Mouse (Mus musculus): ENCODE results near the gene Aldh3a1.
A peak's percentile ranks its signal among the peaks of the same experiment; 100 is the strongest.

Gene Aldh3a1

DNA sequence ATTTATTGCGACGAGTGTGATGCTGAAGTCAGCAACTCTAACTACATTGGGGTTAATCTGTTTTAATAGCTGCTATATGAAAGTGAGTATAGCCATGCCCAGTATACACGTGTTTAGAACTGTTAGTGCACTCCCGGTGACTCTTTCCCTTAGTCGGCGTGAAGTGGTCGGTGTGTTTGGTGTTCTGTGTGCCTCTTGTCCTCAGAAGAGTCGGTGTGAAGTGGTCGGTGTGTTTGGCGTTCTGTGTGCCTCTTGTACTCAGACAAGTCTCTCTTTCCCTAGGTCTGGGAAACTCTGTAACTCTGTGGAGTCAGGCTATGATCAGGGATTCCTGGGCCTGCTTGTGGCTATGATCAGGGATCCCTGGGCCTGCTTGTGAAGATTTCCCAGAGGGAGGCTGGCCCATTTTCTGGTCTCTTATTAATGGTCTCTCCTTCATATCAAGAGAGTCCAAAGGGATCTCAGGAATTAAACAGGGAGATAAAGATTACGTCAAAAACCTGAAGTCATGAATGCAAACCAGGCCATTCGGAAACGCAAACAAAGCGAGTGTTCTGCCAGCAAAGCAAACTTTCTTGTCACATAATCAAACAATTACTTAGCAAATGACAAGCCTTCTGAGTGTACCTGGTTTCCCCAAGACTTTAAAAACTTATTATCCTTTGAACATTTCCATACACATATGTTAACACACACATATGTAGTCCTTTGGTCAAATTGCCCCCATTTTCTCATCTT, 10.6 kb upstream of the Aldh3a1 start:
- DNase-seq (ENCODE audit: low spot score): no peak

DNA sequence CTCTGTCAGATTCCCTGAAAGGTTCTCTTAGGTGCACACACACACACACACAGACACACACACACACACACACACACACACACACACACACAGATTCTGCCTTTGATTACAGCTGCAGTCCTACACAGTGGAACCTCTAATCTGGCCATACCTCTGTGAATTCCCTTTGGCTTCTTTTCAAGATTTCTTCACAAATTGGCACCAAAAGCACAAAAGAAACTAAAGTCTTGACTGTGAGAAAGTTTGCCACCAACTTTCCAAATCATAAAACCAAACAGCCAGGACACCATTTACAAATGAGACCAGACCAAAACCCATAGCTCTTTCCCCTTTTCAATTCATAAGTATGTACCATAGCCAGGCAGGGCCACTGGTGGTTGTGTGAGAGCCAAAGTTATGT, 9.4 kb upstream of the Aldh3a1 start:
- no peak for DNase-seq (ENCODE audit: low spot score)

DNA sequence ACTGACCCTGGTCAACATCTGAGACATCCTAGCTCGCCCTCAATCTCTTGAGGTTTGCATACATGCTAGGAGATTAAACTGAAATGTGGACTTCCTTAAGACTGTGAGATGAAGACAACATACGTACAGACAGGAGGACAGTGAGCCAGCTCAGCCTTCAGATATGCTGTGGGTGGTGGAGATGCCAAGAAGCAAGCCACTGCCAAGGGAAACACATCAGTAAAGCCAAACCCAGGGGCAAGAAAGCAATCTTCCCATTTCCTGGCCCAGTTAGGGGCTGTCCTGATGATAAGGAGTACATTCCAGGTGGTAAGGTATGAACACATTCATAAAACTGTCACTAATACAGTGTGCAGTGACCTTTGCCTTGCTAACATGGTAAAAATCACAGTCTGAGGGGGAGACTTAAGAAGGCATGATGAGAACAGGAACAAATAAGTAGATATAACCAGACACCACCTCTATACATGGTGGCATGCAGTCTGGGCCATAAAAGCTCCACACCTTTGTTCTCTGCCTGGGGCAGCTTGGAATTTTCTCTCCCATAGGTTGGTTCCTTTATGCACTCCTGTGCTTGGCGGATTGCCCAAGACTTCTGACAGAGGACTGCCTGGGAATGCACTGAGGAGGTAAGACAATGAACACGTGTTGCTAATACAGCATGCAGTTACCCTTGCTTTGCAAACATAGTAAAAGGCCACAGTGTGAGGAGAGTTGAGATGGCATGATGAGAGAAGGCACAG, 7.5 kb upstream of the Aldh3a1 start:
- no peak for DNase-seq (ENCODE audit: low spot score)

DNA sequence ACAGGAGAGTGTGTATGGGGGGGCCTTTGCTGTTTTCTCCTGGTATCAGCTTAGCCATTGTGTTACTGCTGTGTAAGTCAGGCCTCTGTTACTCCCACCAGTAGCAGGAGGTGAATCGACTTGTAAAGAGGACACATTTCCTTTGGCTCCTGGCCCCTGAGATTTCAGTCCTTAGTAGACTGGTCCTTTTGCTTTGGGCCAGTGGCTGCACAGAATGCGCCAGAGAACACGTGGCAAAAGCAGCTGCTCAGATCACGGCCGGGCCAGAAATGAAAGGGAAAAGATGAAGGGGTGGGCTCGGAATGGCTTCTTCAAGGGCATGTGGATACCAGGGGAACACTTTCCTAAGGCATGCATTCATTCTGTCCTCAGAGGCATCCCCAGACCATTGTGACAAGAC, 5.2 kb upstream of the Aldh3a1 start:
- no peak for DNase-seq (ENCODE audit: low spot score)

DNA sequence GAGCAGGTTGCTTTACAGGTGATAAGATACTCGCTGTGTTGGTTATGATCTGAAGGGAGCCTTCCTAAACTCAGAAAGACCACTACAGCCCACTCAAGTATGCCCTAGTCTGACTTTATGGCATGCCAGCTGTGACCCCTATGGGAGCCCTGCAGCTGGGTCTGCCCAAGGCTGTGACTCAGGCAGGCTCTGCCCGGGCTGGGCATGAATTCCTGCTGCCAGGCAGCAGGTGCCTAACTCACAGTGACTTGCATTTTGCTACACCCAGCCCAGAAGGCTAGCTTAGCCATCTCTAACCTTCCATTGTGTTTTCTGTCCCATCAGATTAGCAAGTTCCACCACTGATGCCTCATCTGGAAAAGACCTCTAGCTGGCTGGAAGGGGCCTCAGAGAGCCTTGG, 4.5 kb upstream of the Aldh3a1 start:
- DNase-seq (ENCODE audit: low spot score): no peak

DNA sequence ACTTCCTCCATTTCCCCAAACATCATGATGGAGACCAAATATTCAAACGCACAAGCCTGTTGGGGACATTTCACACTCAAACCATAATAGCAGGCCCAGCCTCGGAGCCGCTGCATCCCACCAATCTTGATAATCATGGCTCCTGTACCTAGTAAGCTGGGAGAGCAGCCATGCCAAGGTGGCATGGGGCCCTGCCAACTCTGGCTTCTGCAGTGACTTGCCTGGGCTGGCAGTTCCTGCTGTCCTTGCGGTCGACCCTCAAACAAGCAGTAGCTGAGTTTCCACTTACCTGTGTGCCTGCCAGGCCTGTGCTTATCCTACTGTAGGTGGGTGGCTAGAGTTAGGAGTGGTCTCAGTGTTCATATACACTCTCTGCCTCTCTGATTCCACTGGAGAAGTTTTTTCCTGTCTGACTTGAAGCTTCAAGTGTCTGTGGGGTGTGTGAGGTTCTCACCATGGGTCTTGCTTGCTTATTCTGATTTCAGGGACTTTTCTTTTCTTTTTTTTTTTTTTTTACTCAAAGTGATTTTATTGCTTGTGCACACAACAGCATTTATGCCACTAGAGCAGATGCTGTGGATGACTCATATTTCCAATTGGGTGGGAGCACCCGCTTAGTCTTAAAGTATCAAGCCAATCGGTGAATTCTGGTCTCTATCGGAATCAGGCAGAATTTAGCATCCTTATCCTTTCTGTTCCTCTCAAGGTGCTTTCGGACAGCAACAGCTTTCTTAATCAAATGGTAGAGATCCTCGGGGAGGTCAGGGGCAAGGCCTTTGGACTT, 2.0 kb upstream of the Aldh3a1 start:
- no peak for DNase-seq (ENCODE audit: low spot score)

DNA sequence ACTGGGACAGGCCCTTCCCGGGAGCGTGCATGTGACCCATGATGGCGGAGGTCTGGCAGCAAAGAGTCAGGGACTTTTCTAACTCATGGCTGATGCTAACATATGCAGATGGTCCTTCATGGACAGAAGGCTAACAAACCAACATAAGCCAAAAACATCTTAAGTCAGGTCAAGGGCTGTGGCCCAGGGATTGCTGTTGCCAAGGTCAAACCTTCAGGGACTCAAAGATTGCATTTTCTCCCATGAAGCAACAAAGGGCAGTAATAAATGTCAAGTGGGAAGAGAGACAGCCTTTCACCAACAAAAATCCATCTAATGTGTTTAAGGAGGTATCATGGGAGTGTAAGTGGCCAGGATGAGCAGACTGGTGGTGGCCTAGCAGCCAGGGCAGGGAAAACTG, 1.2 kb upstream of the Aldh3a1 start:
- DNase-seq (ENCODE audit: low spot score): no peak

DNA sequence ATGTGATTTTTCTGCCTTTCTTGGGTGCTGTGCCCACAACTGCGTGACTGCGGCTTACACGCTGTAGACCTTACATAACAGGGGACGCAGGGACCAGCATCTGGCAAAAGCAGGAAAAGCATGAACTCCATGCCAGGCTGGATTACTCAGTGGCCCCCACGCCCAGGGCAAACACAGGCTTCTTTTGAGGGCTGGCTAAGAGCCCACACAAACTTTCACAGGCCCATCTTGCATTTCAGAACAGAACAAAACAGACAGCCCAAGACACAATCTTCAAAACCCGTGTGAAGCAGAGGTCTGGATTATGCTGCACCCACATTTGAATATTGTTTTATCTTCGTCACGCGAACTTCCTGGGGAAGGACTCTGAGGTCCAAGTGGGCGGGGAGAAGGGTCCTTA, 979 bp downstream of the Aldh3a1 start:
- no peak for DNase-seq (ENCODE audit: low spot score)

DNA sequence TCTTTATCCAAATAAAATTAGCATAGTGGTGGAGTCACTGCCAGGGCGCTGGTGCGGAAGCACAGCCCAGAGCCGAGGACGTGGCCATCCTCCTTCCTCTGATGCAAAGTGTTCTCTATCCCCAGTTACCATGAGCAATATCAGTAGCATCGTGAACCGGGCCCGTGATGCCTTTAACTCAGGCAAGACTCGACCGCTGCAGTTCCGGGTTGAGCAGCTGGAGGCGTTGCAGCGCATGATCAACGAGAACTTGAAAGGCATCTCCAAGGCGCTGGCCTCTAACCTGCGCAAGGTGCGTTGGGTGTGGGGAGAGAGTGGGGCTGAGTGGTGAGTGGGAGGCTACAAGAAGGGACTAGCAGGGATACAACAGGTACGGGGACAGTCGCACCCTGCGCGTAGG, 4.8 kb downstream of the Aldh3a1 start:
- no peak for DNase-seq (ENCODE audit: low spot score)

DNA sequence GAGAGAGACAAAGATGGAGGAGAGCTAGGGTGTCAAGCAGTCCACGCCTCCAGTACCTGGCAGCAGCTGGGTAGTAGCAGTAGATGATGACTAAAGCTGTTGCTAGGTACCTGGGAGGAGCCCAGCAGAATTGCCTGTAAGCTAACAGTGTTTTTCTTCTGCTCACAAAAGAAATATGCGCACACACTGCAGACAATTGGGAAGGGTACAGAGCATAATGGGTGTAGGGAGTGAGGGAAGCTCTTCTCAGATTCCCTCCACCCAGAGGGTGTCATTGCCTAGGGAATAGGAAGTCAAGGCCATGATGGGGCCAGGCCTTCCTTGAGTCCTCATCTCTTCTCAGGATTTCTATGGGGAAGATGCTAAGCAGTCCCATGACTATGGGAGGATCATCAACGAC, 8.6 kb downstream of the Aldh3a1 start:
- DNase-seq (ENCODE audit: low spot score): no peak

DNA sequence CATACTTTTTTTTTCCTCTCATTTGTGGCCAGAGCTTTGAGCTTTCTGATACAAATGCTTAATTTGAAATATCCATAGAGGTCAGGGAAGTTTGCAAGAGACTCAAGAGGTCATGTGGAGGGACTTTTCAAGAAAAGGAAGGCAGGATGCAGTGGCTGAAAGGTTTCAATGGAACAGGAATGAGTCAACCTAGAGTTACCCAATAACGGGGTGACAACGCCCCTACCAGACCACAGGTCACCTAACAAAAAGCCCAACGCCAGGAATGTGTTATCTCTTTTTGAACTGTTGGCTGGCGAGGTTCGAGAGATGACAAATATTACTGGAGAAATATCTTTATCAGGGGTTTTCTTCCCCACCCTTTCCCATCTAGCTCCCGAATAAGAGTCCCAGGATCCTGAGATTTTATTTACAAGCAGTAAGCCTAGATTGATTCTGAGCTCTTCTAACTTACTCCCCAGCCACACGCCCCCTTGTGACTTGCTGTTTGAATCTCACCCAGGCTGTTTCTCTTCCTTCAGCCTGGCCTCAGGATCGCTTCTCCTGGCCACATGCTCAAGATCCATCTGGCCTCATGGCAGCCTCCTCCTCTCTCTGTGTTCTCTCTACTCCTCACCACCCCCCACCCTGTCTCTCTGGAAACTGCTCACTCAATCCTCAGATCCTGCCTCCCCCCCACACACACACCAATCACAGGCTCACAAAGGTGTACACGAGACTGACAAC, 13.0 kb downstream of the Aldh3a1 start:
- DNase-seq (ENCODE audit: low spot score): no peak

DNA sequence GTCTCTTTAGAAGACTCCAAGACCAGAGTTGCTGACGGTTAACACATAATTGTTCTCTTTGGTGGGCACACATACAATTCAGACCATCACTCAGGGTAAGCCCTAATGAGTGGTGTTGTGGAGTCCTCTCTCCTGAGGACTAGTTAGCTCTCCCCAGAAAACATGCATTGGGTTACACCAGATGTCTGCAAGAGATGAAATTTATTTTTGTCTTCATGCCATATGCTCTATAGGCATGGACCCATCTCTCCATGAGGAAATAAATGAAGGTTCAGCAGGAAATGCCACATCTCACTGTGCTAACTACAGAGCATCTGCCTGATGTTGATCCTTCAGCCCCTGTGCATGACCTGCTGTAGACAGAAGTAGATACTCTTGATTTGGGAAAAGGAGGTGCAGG, 14.7 kb downstream of the Aldh3a1 start:
- DNase-seq (ENCODE audit: low spot score): no peak

DNA sequence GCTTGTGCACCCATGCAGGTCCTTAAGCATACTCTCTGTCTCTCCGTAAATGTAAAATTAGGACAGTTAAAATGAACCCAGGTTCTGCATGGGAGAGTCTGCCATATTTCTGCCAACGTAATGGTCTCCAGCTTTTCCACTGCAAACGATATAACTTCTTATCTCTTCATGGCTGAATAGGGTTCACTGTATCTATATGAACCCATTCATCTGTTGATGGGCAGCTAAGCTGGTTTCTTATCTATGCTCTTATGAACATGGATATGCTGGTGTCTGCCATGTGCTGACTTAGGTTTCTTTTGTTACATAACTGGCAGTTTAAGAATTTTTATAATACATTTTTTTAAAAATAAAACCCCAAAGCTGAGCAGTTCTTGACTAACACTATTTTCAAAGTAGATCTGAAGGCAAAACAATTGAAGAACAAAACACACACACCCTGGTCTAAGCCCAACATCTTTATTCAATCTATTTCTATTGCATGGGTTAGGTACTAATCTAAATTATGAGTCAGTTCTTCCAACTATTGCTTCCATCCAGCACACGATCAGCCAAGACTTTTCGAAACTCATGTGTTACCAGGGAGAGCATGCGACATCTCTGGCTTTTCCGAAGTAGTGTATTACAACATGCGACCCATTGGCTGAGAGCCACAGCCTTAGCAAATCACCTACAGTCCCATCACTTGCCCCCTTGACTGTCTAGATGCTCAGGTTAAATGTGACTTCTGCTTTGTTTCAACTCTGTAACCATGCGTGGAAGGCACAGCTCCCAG, 15.8 kb downstream of the Aldh3a1 start:
- DNase-seq (ENCODE audit: low spot score): no peak

DNA sequence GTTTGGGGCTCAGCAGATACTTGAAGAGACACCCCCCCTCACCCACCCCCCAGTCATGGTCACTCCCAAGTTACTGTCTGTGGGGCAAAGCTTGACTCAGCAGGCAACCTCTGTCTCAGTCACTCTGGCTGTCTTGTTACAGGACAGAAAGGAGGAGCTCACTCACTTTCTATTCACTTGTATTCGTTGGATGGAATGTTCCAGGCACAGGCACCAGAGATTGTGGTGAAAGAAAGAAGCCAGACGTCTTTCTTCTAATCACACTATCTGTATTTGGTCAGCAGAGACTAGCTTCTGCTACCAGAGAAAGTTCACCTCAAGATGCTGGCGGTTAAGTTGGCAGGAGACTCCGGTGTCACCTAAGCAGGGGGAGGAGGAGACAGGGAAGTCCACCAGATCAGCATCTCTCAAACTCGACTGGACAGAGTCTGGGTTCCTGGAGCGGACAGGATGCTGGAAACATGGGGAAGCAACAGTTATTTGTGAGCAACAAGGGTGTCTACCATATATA, 17.0 kb downstream of the Aldh3a1 start:
- no peak for DNase-seq (ENCODE audit: low spot score)

DNA sequence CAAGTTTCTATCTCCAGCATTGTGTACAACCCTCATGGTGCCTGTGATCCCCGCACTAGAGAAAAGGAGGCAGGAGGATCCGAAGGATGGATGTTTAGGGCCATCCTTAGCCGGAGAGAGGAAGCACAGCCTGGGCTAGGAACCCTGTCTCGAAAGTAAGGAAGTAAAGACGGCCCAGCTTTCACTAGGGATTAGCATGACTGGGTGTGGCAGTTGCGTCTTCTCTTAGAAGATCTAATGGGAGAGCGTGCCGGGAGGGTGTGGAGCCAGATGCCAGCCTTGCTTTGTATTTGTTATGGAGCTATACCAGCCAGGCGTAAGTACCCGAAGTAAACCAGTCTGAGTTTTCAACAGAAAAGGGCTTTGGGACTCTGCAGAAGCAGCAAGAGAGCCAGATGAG, 17.6 kb downstream of the Aldh3a1 start:
- DNase-seq (ENCODE audit: low spot score): no peak

DNA sequence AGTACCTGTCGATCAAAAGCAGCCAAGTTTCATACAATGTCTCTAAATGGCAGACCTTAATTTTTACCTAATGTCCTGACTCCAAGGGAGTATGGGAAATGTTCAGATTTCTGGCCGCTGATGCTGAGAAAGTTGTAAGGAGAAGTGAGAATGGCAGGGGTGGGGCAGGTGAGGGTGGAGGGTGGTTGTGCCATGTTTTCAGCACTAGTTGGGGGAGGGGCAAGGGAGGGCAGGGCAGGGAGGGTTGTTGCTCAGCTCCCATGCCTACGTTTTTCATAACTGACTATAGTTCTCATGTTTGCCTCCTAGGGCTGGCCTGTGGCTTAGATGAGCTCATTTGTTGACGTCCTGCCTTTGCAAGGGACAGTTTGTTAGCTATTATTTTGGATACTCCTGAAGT, 18.2 kb downstream of the Aldh3a1 start:
- no peak for DNase-seq (ENCODE audit: low spot score)

DNA sequence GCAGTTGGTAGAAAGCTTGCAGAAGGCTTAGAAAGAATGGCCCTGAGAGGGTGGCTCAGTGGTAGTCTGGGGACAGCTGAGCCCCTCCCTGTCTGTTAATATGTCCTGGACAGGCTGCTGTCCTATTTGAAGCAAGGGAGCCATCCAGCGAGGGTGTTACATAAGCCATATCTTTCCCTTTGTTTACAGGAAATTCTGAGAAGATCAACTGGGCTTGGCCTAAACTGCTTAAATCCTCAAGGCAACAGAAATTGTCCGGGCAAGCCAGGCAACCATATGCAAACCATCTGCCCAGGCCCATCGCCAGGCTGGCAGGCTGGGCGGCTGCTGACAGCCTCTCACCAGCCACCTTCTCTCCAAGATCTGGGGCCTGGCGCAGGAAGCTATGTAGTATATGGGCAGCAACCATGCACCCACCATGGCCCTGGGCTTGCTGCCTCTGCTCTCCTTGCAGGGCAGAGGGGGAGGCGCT, 18.6 kb downstream of the Aldh3a1 start:
- DNase-seq (ENCODE audit: low spot score): no peak

DNA sequence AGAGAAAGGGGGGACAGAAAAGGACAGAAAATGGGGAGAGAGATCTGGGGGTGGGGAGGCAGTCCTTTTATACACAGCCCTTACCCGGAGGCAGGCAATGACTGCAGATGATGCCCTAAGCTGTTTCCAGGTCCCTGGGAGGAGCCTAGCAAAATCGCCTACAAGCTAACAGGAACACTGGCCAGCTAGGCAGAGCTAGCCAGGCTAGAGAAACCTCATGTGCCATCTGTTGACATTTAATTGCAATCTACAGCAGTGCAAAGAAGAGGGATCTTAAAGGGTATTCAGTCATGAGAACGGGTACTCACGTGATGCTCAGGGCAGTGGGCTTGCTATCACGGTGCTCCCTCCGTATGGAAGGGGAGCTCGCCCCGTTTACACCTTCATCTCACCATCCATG, 20.5 kb downstream of the Aldh3a1 start:
- no peak for DNase-seq (ENCODE audit: low spot score)

DNA sequence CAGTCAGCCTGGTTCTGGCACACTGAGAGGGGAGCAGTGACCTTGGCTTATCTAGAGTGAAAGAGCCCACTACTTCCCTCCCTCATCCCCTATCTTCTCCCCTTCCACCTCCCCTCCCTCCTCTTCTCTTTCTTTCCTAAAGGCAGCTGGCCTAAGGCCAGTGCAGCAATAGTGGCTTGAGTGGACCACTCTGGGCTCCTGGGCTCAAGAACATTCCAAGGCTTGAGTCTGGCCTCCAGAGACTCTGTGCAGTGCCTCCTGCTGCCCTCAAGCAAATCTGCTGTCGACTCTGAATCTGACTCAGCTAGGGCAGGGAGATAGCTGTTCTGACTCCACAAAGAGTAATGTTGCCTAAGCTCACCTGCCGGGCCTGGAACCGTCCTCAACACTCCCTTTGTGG, 21.1 kb downstream of the Aldh3a1 start:
- DNase-seq (ENCODE audit: low spot score): no peak

DNA sequence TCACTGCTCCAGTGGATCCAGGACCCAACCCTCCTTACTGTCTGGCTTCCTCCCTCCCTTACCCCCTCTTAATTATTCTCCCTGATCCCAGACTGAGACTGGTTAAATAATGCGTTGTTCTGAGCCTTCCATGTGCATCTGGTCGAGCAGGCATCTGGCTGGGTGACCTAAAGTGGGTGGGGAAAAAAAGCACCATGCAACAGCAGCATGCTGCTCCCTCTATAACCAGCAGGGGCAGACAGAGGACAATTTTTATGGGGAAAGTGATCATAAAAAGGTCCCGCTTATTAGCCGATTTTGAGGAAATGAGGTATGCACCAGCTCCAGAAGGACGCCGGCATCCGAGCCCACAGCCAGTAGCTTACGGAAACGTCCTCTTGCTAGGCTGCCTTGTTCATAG, 24.0 kb downstream of the Aldh3a1 start:
- peak; percentile 70 for DNase-seq (ENCODE audit: low spot score)

DNA sequence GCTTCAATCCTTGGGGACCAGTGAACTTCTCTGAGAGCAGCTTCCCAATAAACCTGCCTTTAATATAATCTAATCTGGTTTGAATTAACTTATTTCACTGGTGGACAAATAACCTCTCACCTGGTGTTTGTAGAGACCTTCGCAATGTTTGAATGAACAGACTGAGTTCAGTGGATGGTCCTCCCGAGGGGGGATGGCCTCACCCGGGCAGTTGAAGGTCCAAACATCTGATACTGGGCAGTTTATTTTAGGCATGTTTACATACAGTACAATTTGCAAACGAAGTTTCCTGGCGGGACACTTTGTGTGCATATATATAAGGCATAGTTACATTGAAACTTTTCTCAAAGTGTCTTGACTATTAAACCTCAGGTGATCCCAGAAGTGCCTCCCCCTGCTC, 26.8 kb downstream of the Aldh3a1 start:
- DNase-seq (ENCODE audit: low spot score): peak; percentile 40

Measured in yolk sac, embryonic 10.5 days (tissue).